Comparison of ENCODE assay signal across 7 mouse cellular contexts in the genomic region with DNA sequence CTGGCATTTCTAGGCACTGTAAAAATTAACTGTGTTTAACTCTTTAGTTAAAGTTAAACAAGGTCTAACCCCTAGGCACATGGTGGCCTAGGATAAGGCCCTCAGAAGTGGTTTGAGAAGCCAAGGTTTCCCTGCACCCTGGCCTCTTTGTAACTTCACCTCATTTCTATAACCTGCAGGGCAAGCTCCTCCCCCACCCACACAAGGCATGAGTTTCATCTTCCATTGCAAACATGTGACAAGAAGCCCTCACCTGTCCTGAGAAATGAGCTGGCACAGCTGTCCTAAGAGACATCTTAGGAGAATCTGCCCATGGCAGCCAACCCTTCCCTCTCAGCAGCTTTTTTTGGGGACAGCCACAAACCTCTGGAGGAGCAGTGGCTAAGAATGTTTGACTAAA. TPM values are rescaled to one million over a fixed set of nuclear protein-coding genes. Genes with fewer than 3 reads are reported as not detected.
A peak's percentile ranks its signal among the peaks of the same experiment; 100 is the strongest.
DNase-seq lines count a peak whose midpoint lies in the region; ATAC-seq and TF ChIP-seq lines count a peak whose summit lies in the region.

No protein-coding gene starts in this region.

- H3K27me3 ChIP-seq in thymus, adult 2 months (ENCODE audit: control insufficient read depth, insufficient read depth, low read length) = no peaks in the 10 kb centered on the region
- H3K27me3 ChIP-seq in heart, postnatal 0 days (ENCODE audit: control insufficient read depth, insufficient read depth, low read length) = no peaks in the 10 kb centered on the region
- H3K27me3 ChIP-seq in limb, embryonic 15.5 days = no peaks in the 10 kb centered on the region; the same call in 1 of the 2 replicates
- no peaks in the 10 kb centered on the region for H3K27me3 ChIP-seq in stomach, postnatal 0 days (ENCODE audit: control insufficient read depth, insufficient read depth, low read length)

- no peak for TF ChIP-seq EP300 in heart, postnatal 0 days (IDR thresholded peaks at IDR 0.05; ENCODE audit: low read depth)
- TF ChIP-seq EP300 in stomach, postnatal 0 days (optimal IDR thresholded peaks at IDR 0.05) = no peak

- no peak for TF ChIP-seq CTCF in thymus, adult 2 months (IDR thresholded peaks at IDR 0.05; ENCODE audit: borderline replicate concordance, control insufficient read depth, extremely low read depth, insufficient read depth, low read length, poor library complexity)
- TF ChIP-seq CTCF in heart, postnatal 0 days (IDR thresholded peaks at IDR 0.05; ENCODE audit: low read depth) = no peak
- no peak for TF ChIP-seq CTCF in stomach, postnatal 0 days (IDR thresholded peaks at IDR 0.05; ENCODE audit: low read depth)

- H3K4me1 ChIP-seq in thymus, adult 2 months (replicated peaks; ENCODE audit: control insufficient read depth, insufficient read depth, low read length) = peaks cover 38% of the 10 kb centered on the region
- peaks cover 21% of the 10 kb centered on the region for H3K4me1 ChIP-seq in heart, postnatal 0 days (ENCODE audit: control insufficient read depth, insufficient read depth)
- H3K4me1 ChIP-seq in limb, embryonic 15.5 days = peaks cover 41% of the 10 kb centered on the region
- peaks cover 13% of the 10 kb centered on the region for H3K4me1 ChIP-seq in stomach, postnatal 0 days (replicated peaks; ENCODE audit: control insufficient read depth, insufficient read depth)

- no peak overlapping the region for H3K9ac ChIP-seq in heart, postnatal 0 days (replicated peaks; ENCODE audit: low read depth, low read length)
- no peak overlapping the region for H3K9ac ChIP-seq in limb, embryonic 15.5 days
- peak overlapping the region; percentile 38; the same call in 1 of the 2 replicates for H3K9ac ChIP-seq in stomach, postnatal 0 days (ENCODE audit: low read length)

- H3K36me3 ChIP-seq in thymus, adult 2 months (ENCODE audit: control insufficient read depth, insufficient read depth, low read length) = no peaks in the 10 kb centered on the region
- H3K36me3 ChIP-seq in heart, postnatal 0 days (replicated peaks; ENCODE audit: control insufficient read depth, insufficient read depth, low read length) = no peaks in the 10 kb centered on the region
- no peaks in the 10 kb centered on the region for H3K36me3 ChIP-seq in limb, embryonic 15.5 days
- no peaks in the 10 kb centered on the region for H3K36me3 ChIP-seq in stomach, postnatal 0 days (ENCODE audit: control insufficient read depth, insufficient read depth, low read length)

- no peak overlapping the region for H3K4me3 ChIP-seq in thymus, adult 2 months (ENCODE audit: control insufficient read depth, insufficient read depth, low read length)
- H3K4me3 ChIP-seq in heart, postnatal 0 days (ENCODE audit: low read depth, low read length) = peak overlapping the region; percentile 95
- peak overlapping the region; percentile 90 for H3K4me3 ChIP-seq in limb, embryonic 15.5 days
- H3K4me3 ChIP-seq in stomach, postnatal 0 days (ENCODE audit: low read depth, low read length) = peak overlapping the region; percentile 93

- no peak for ATAC-seq in heart, postnatal 0 days (ENCODE audit: insufficient read depth, low read depth)
- ATAC-seq in limb, embryonic 15.5 days (ENCODE audit: insufficient number of reproducible peaks, low FRiP score, low TSS enrichment, low read depth) = no peak
- no peak for ATAC-seq in stomach, postnatal 0 days (ENCODE audit: low FRiP score, low TSS enrichment)
- ATAC-seq in monocyte, adult 5-6 weeks (replicated peaks; ENCODE audit: insufficient number of reproducible peaks, low FRiP score, low TSS enrichment, poor library complexity, severe bottlenecking) = no peak
- no peak for ATAC-seq in erythroid progenitor cell, adult 5-6 weeks (replicated peaks; ENCODE audit: low FRiP score, poor library complexity, severe bottlenecking)

- H3K9me3 ChIP-seq in heart, postnatal 0 days (replicated peaks; ENCODE audit: control insufficient read depth, low read length) = no peaks in the 10 kb centered on the region
- no peaks in the 10 kb centered on the region for H3K9me3 ChIP-seq in limb, embryonic 15.5 days
- H3K9me3 ChIP-seq in stomach, postnatal 0 days (ENCODE audit: control insufficient read depth, low read length) = no peaks in the 10 kb centered on the region

- DNase-seq in thymus, adult 2 months = peak; percentile 30
- no peak for DNase-seq in thymus, postnatal 10 days (ENCODE audit: low spot score in 2 of 2)
- DNase-seq in heart, postnatal 0 days (ENCODE audit: low spot score) = no peak
- no peak for DNase-seq in stomach, postnatal 0 days (ENCODE audit: low spot score)

- H3K4me2 ChIP-seq in heart, postnatal 0 days (ENCODE audit: low read depth, low read length) = peak overlapping the region; percentile 89
- H3K4me2 ChIP-seq in limb, embryonic 15.5 days = peak overlapping the region; percentile 81
- H3K4me2 ChIP-seq in stomach, postnatal 0 days (replicated peaks; ENCODE audit: low read depth) = peak overlapping the region; percentile 87

- TF ChIP-seq POLR2A in thymus, adult 2 months (IDR thresholded peaks at IDR 0.05; ENCODE audit: control insufficient read depth, extremely low read depth, insufficient read depth, low read length, poor library complexity) = no peak

- peak overlapping the region; percentile 40; the same call in 1 of the 2 replicates for H3K27ac ChIP-seq in thymus, adult 2 months (ENCODE audit: control insufficient read depth, insufficient read depth, low read length)
- H3K27ac ChIP-seq in heart, postnatal 0 days (ENCODE audit: low read depth) = no peak overlapping the region
- H3K27ac ChIP-seq in limb, embryonic 15.5 days = no peak overlapping the region
- H3K27ac ChIP-seq in stomach, postnatal 0 days (replicated peaks) = 0 out of 2 replicates have a peak overlapping the region, but pooled peaks have one; percentile 13

RNA-seq across cellular contexts. Expression of gene Tspan14, which starts 1.7 kb away (rescaled TPM):
- 86.4 and 87.4 TPM in 2 replicates for polyA plus RNA-seq in thymus, adult 2 months (2012; rRNA removed)
- total RNA-seq in heart, postnatal 0 days (2014; rRNA removed; ENCODE audit: low replicate concordance) = 15.6 and 30.2 TPM in 2 replicates
- polyA plus RNA-seq in heart, postnatal 0 days (2015; fragmentation: Nextera tagmentation; extraction: Ambion mirVana) = 21.6 and 23.8 TPM in 2 replicates
- polyA plus RNA-seq in limb, embryonic 15.5 days (2015; fragmentation: Nextera tagmentation; extraction: Ambion mirVana) = 70.3 and 76.9 TPM in 2 replicates
- polyA plus RNA-seq in stomach, postnatal 0 days (2015; fragmentation: Nextera tagmentation; extraction: Ambion mirVana) = 38.1 and 38.8 TPM in 2 replicates
- 52.3 to 82.1 TPM (median 68.3 TPM) in 3 replicates for total RNA-seq in monocyte, adult 5-6 weeks (2017)
- 8.8 and 13.3 TPM in 2 replicates for total RNA-seq in erythroid progenitor cell, adult 5-6 weeks (2015; ENCODE audit: low replicate concordance)
- total RNA-seq in erythroid progenitor cell, adult 5-6 weeks (2017; ENCODE audit: low replicate concordance) = 4.4 and 7.9 TPM in 2 replicates

RNA-seq across cellular contexts. Expression of gene Fam213a, which starts 48.7 kb away (rescaled TPM):
- polyA plus RNA-seq in thymus, adult 2 months (2012; rRNA removed) = 7.3 and 7.8 TPM in 2 replicates
- total RNA-seq in heart, postnatal 0 days (2014; rRNA removed; ENCODE audit: low replicate concordance) = 6.6 and 9.4 TPM in 2 replicates
- polyA plus RNA-seq in heart, postnatal 0 days (2015; fragmentation: Nextera tagmentation; extraction: Ambion mirVana) = 23.8 and 25.7 TPM in 2 replicates
- 38.0 and 39.6 TPM in 2 replicates for polyA plus RNA-seq in limb, embryonic 15.5 days (2015; fragmentation: Nextera tagmentation; extraction: Ambion mirVana)
- 32.4 and 34.5 TPM in 2 replicates for polyA plus RNA-seq in stomach, postnatal 0 days (2015; fragmentation: Nextera tagmentation; extraction: Ambion mirVana)
- total RNA-seq in monocyte, adult 5-6 weeks (2017) = 21.0 to 81.0 TPM (median 74.2 TPM) in 3 replicates
- 162 and 195 TPM in 2 replicates for total RNA-seq in erythroid progenitor cell, adult 5-6 weeks (2015; ENCODE audit: low replicate concordance)
- 261 and 301 TPM in 2 replicates for total RNA-seq in erythroid progenitor cell, adult 5-6 weeks (2017; ENCODE audit: low replicate concordance)

Comparison
In these comparisons a context has a peak if more than half of its experiments do, and no peak if none do; other contexts are left out.
1. H3K27ac ChIP-seq: peak in thymus, adult 2 months (single experiment) and stomach, postnatal 0 days (single experiment); none in heart, postnatal 0 days (single experiment) and limb, embryonic 15.5 days (single experiment).
2. Peak in every context shown above with its lines, with median percentiles within 50 percentile points of each other: H3K4me2 ChIP-seq.